Mouse (Mus musculus) midbrain, embryonic 14.5 days (tissue): ENCODE measurements at regions not wholly inside any gene's neighbourhood (a gene's known extent, or its start where the extent isn't known, plus 50 kb on each side); places are given as distances from the start of the nearest gene placed in this dataset.

Experiments
- ATAC-seq: fragments of 200-750 bp; cut with Nextera tagmentation; 2 replicates; pipeline ENCODE4 v1.8.0; 2017; ENCODE audit warnings: moderate number of reproducible peaks, moderate library complexity; ENCODE audit not compliant: low FRiP score, low TSS enrichment
- DNase-seq: peaks from one replicate; pipeline ENCODE4 v3.0.0-alpha.2; 2015
- H3K27ac ChIP-seq: fragments of 300-500 bp; sonication (generic); replicated peaks from 2 replicates; pipeline ENCODE4 v1.5.1; 2014; ENCODE audit warnings: mild to moderate bottlenecking, low read depth, low read length, moderate library complexity
- H3K27me3 ChIP-seq: fragments of 300-500 bp; sonication (generic); 2 replicates; pipeline ENCODE4 v1.6.1; 2014; ENCODE audit warnings: low read length, control low read depth, mixed read lengths; ENCODE audit not compliant: control insufficient read depth, insufficient read depth
- H3K36me3 ChIP-seq: fragments of 300-500 bp; sonication (generic); 2 replicates; pipeline ENCODE4 v1.6.1; 2014; ENCODE audit warnings: low read length, control low read depth; ENCODE audit not compliant: control insufficient read depth, insufficient read depth
- H3K4me1 ChIP-seq: fragments of 300-500 bp; sonication (generic); 2 replicates; pipeline ENCODE4 v1.6.1; 2014; ENCODE audit warnings: mild to moderate bottlenecking, antibody characterized with exemption, low read length, control low read depth; ENCODE audit not compliant: control insufficient read depth, insufficient read depth
- H3K4me2 ChIP-seq: fragments of 300-500 bp; sonication (generic); 2 replicates; pipeline ENCODE4 v1.6.1; 2014; ENCODE audit warnings: mild to moderate bottlenecking, low read length, moderate library complexity
- H3K4me3 ChIP-seq: fragments of 300-500 bp; sonication (generic); replicated peaks from 2 replicates; pipeline ENCODE4 v1.5.1; 2014; ENCODE audit warnings: low read depth, low read length
- H3K9ac ChIP-seq: fragments of 300-500 bp; sonication (generic); replicated peaks from 2 replicates; pipeline ENCODE4 v1.6.1; 2014; ENCODE audit warnings: mild to moderate bottlenecking, low read length, moderate library complexity
- H3K9me3 ChIP-seq: fragments of 300-500 bp; sonication (generic); 2 replicates; pipeline ENCODE4 v1.6.1; 2016; ENCODE audit warnings: low read length, control low read depth, mixed read lengths; ENCODE audit not compliant: control insufficient read depth
- WGBS: fragments of 180-500 bp; shearing (Covaris S2); extraction: QIAGEN DNeasy Blood & Tissue Kit; methylation state at CpG from one replicate; pipeline ENCODE4 v1.1.7; 2014; 5-methylcytosine and 5-hydroxymethylcytosine counted together

DNA sequence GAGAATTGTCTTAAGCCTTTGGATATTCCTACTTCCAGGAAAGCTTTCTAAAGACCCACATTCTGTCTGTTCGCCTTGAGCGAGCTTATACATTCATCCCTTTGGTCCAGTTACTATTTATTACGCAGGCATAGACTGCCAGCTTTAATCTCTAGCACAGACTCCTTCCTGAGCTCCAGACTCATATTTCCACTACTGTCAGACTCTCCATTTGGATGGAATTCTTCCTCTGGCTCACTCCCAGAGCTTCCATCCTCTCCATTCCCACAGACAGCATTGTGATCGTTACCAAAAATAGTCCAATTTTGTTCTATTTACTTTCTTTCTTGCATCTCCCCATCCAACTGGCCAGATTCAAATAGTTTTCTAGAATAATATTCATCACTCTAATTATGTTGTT, 420.3 kb upstream of the Syt1 start:
- H3K4me3 ChIP-seq, result no peak overlapping the region
- no peaks in the 10 kb centered on the region for H3K9me3 ChIP-seq
- DNase-seq (no peak), ATAC-seq (no peak)
- no peak overlapping the region for H3K9ac ChIP-seq
- 93% methylated on average over 4 of the region's 4 CpGs for WGBS
- no peak overlapping the region for H3K4me2 ChIP-seq
- H3K4me1 ChIP-seq, result no peaks in the 10 kb centered on the region
- no peak overlapping the region for H3K27ac ChIP-seq
- H3K36me3 ChIP-seq, result no peaks in the 10 kb centered on the region
- H3K27me3 ChIP-seq, result no peaks in the 10 kb centered on the region

DNA sequence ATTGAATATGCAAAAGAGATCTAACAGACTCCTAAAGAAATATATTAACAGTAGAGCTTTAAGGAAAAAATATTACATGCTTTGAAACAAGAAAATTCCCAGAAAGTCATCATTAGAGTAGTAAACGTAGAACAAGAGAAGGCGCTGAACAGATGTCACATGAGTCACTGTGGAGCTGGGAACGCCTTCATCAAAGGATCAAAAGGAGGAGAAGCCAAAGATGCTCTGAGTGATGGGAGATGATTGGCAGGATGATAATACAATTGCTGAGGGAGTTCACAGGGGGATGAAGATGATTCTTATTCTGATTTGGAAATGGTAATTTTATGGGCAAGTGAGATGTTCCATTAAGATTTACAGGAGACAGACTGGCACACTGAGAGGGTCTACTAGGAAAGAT, 417.1 kb upstream of the Syt1 start:
- no peak overlapping the region for H3K4me2 ChIP-seq
- H3K27me3 ChIP-seq, result no peaks in the 10 kb centered on the region
- no peaks in the 10 kb centered on the region for H3K4me1 ChIP-seq
- DNase-seq (no peak), ATAC-seq (no peak)
- no peaks in the 10 kb centered on the region for H3K36me3 ChIP-seq
- no peaks in the 10 kb centered on the region for H3K9me3 ChIP-seq
- 61% methylated on average over 3 of the region's 3 CpGs for WGBS
- no peak overlapping the region for H3K27ac ChIP-seq
- H3K4me3 ChIP-seq, result no peak overlapping the region
- H3K9ac ChIP-seq, result no peak overlapping the region

- H3K4me2 ChIP-seq, result no peak overlapping the region
- ATAC-seq (no peak), DNase-seq (no peak)
- H3K36me3 ChIP-seq, result no peaks in the 10 kb centered on the region
- H3K9me3 ChIP-seq, result no peaks in the 10 kb centered on the region
- H3K4me3 ChIP-seq, result no peak overlapping the region
- 78% methylated on average over 3 of the region's 3 CpGs for WGBS
- no peaks in the 10 kb centered on the region for H3K27me3 ChIP-seq
- H3K9ac ChIP-seq, result no peak overlapping the region
- no peaks in the 10 kb centered on the region for H3K4me1 ChIP-seq
- no peak overlapping the region for H3K27ac ChIP-seq
These were observed 396.2 kb upstream of the Syt1 start for GRCm38 (mm10) chr10:109407011-109407410.

DNA sequence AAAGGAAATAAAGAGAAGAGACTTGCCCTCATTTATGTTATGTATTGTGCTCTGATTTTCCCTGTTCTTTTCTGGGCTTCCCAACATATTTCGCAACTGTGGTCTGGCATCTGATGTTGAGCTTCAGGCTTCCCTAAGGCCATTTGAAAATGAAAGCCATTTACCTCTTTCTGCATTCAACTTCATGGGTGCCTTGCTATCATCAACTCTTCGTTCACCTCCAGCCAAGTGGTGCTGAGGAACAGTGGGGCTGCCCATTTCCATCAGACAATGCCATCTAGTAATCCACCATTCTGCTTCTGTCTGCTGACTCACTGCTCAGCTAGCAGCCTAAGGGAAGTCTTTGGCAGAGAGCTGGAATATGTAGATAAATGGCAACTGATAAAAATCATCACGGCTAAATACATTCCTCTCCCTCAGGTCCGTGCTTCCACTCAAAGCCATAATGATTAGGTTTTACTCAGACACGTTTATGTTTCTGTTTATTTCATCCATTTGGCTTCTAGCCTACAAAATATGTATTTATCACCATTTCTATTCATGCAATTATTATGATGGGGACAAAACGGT, 394.4 kb upstream of the Syt1 start:
- H3K27me3 ChIP-seq, result no peaks in the 10 kb centered on the region
- no peaks in the 10 kb centered on the region for H3K9me3 ChIP-seq
- H3K27ac ChIP-seq, result no peak overlapping the region
- DNase-seq, result no peak
- 76% methylated on average over 6 of the region's 6 CpGs for WGBS
- no peak overlapping the region for H3K4me2 ChIP-seq
- H3K4me3 ChIP-seq, result no peak overlapping the region
- H3K9ac ChIP-seq, result no peak overlapping the region
- H3K36me3 ChIP-seq, result no peaks in the 10 kb centered on the region
- no peaks in the 10 kb centered on the region for H3K4me1 ChIP-seq
- ATAC-seq, result no peak

DNA sequence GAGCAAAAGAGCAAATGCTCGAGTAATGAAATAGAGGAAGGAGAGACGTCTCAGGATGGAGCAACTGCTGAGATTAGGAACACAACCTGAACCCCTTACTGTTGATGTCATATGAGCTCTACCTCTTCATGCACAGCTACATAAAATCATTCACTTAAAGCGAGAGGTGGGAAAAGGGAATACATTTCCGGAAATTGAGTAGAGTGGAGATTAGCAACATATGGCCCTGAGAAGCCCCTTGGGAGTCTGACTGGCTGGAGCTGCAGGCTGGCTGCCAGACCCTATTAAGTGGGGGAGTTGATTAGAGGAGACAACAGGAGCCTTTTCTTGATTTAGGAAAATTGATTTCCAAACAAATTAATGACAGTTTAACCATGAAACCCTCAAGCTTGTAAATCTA, 373.0 kb upstream of the Syt1 start:
- Histone ChIP-seq H3K9ac (no peak overlapping the region), H3K4me2 (no peak overlapping the region), H3K4me1 (no peaks in the 10 kb centered on the region), H3K27ac (no peak overlapping the region), H3K4me3 (no peak overlapping the region), H3K27me3 (no peaks in the 10 kb centered on the region), H3K36me3 (no peaks in the 10 kb centered on the region), H3K9me3 (no peaks in the 10 kb centered on the region)
- 51% methylated on average over 4 of the region's 4 CpGs for WGBS
- DNase-seq (peak; percentile 69), ATAC-seq (peak; percentile 63; the same call in 1 of the 2 replicates)

DNA sequence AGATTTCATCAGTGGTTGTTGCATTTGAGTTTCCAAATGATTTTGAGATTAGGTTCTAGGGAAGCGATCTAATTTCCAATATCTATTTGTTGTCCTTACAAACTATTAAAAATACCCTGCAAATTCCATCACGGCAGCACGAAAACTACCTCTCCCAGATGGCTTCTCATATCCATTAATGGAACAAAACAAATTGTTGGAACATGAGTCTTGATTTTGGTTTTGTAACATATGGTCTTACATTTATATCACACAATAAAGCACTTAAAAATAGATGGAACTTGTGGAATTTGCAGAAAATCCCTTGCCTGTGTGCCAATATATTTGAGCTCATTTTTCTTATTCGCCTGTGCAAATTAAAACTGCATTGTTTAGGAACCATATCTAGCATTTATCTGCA, 368.1 kb upstream of the Syt1 start:
- H3K9me3 ChIP-seq, result no peaks in the 10 kb centered on the region
- 95% methylated on average over 4 of the region's 4 CpGs for WGBS
- H3K9ac ChIP-seq, result no peak overlapping the region
- no peak overlapping the region for H3K4me3 ChIP-seq
- H3K4me1 ChIP-seq, result no peaks in the 10 kb centered on the region
- H3K27me3 ChIP-seq, result no peaks in the 10 kb centered on the region
- DNase-seq (no peak), ATAC-seq (no peak)
- no peaks in the 10 kb centered on the region for H3K36me3 ChIP-seq
- no peak overlapping the region for H3K4me2 ChIP-seq
- no peak overlapping the region for H3K27ac ChIP-seq

GRCm38 (mm10) chr10:109360161-109360560, 349.4 kb upstream of the Syt1 start:
- Histone ChIP-seq H3K36me3 (no peaks in the 10 kb centered on the region), H3K27me3 (no peaks in the 10 kb centered on the region), H3K27ac (no peak overlapping the region), H3K9ac (no peak overlapping the region), H3K4me2 (no peak overlapping the region), H3K4me1 (peaks cover 5% of the 10 kb centered on the region; the same call in 1 of the 2 replicates), H3K4me3 (no peak overlapping the region), H3K9me3 (no peaks in the 10 kb centered on the region)
- no peak for DNase-seq
- no peak for ATAC-seq
- WGBS, result 54% methylated on average over 1 of the region's 1 CpGs

DNA sequence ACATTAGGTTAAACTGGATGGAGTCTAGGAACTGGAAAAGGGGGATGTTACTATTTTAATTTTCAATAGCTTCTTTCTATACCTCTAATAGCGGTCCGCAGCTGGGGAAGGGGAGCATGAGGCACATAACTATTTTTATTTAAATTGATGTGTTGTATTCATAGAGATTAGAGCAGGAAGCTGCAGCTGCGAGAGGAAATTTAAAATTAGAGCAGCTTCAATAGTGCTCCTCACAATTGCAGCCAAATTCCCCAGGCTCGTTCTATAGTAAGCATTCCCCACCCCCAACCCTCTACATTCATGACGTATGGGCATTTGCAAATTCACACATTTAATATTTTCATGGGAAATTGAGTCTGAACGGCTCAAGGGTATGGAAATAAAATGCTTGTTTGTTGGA, 348.0 kb upstream of the Syt1 start:
- Histone ChIP-seq H3K27me3 (no peaks in the 10 kb centered on the region), H3K4me1 (peaks cover 5% of the 10 kb centered on the region; the same call in 1 of the 2 replicates), H3K36me3 (no peaks in the 10 kb centered on the region), H3K4me2 (no peak overlapping the region), H3K9me3 (no peaks in the 10 kb centered on the region), H3K9ac (no peak overlapping the region), H3K4me3 (no peak overlapping the region), H3K27ac (no peak overlapping the region)
- DNase-seq, result peak; percentile 23
- ATAC-seq, result no peak
- WGBS, result 46% methylated on average over 6 of the region's 6 CpGs

DNA sequence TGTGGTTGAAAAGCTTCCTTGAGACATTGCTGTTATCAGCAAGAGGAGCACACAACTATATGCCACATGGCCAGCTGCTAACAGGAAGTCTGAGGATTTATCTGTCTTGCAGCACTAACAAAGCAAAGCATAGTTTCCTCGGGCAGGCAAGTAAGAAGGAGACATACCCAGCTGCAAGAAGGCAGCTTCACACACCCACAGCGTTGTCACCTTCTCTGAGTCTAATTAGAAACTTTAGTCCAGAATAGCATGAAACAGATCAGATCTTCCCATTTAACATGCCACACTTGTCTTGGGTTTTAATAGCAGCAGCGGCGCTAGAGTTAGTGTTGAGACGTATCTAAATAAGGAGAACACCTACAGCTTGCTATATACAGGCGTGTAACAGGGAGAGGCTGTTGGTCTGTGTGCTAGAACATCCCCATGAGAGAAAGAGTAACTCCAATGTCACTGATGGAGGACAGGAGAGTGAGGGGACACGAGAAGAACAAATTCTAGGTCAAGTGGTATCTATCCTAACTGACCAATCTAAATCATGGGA, 322.1 kb upstream of the Syt1 start:
- H3K27ac ChIP-seq, result no peak overlapping the region
- no peaks in the 10 kb centered on the region for H3K27me3 ChIP-seq
- no peaks in the 10 kb centered on the region for H3K36me3 ChIP-seq
- no peak overlapping the region for H3K4me3 ChIP-seq
- DNase-seq (no peak), ATAC-seq (no peak)
- H3K4me1 ChIP-seq, result no peaks in the 10 kb centered on the region
- H3K9ac ChIP-seq, result no peak overlapping the region
- WGBS, result 89% methylated on average over 7 of the region's 7 CpGs
- H3K9me3 ChIP-seq, result no peaks in the 10 kb centered on the region
- H3K4me2 ChIP-seq, result no peak overlapping the region
